Mouse (Mus musculus) CH12.LX (cell line): Measurements from ENCODE around the gene Nsun5. TPM values are rescaled to one million over a fixed set of nuclear protein-coding genes. Genes with fewer than 3 reads are reported as not detected.

Experiments used
- DNase-seq: peaks from one replicate; pipeline ENCODE4 v3.0.0-alpha.2; 2013; ENCODE audit errors: extremely low read depth
- H3K27ac ChIP-seq: 2 replicates; pipeline ENCODE4 v1.5.1; 2012; ENCODE audit warnings: low read depth, mild to moderate bottlenecking, control low read depth, moderate library complexity; ENCODE audit not compliant: insufficient read depth
- H3K27me3 ChIP-seq: replicated peaks from 2 replicates; pipeline ENCODE3; 2012; ENCODE audit warnings: inconsistent platforms
- H3K36me3 ChIP-seq, 2 experiments: replicated peaks in 1 of 2; 2 replicates each; pipeline versions ENCODE3 to v1.6.1; 2012; ENCODE audit warnings: inconsistent platforms in 1 of 2, low read length in 1 of 2, mild to moderate bottlenecking in 1 of 2, mixed read lengths in 1 of 2, moderate library complexity in 1 of 2; ENCODE audit not compliant: control insufficient read depth in 1 of 2, insufficient read depth in 1 of 2
- H3K4me1 ChIP-seq, 2 experiments: 2 replicates each; pipeline ENCODE4 v1.6.1; 2012; ENCODE audit warnings: inconsistent platforms in 1 of 2, moderate library complexity in 1 of 2; ENCODE audit not compliant: insufficient read depth in 2 of 2, control insufficient read depth in 1 of 2
- H3K4me2 ChIP-seq: 2 replicates; pipeline ENCODE4 v1.6.1; 2012; ENCODE audit warnings: low read depth, mild to moderate bottlenecking, control low read depth; ENCODE audit not compliant: poor library complexity, insufficient read depth, severe bottlenecking
- H3K4me3 ChIP-seq, 3 experiments: fragments of 150-350 bp in 1 of 3; sonication (generic) in 1 of 3; replicated peaks in 1 of 3; 2 replicates each; pipeline versions ENCODE3 to v1.5.1; 2011 to 2012; ENCODE audit warnings: low read depth in 2 of 3, low read length in 2 of 3, mild to moderate bottlenecking in 2 of 3, moderate library complexity in 2 of 3, control low read depth in 1 of 3, improper control_type of control experiment in 1 of 3, inconsistent platforms in 1 of 3, mixed read lengths in 1 of 3; ENCODE audit not compliant: poor library complexity in 1 of 3
- H3K79me2 ChIP-seq: replicated peaks from 2 replicates; pipeline ENCODE4 v1.6.1; 2012; ENCODE audit warnings: mild to moderate bottlenecking, moderate library complexity; ENCODE audit not compliant: control insufficient read depth, poor library complexity, insufficient read depth, severe bottlenecking; ENCODE audit errors: extremely low read depth
- H3K9ac ChIP-seq: 2 replicates; pipeline ENCODE4 v1.6.1; 2012; ENCODE audit warnings: low read depth, mild to moderate bottlenecking, control low read depth, moderate library complexity; ENCODE audit not compliant: insufficient read depth
- H3K9me3 ChIP-seq: replicated peaks from 2 replicates; pipeline ENCODE3; 2012; ENCODE audit warnings: low read length, inconsistent platforms, mixed read lengths
- CHD2 ChIP-seq: IDR thresholded peaks from 2 replicates; pipeline ENCODE4 v1.6.1; 2011; ENCODE audit warnings: low read length, improper control_type of control experiment
- E2F4 ChIP-seq: IDR thresholded peaks from 2 replicates; pipeline ENCODE4 v1.6.1; 2011; ENCODE audit warnings: low read depth, low read length, improper control_type of control experiment; ENCODE audit not compliant: insufficient replicate concordance
- EP300 ChIP-seq: IDR thresholded peaks from 2 replicates; pipeline ENCODE4 v1.6.1; 2011; ENCODE audit warnings: low read length, improper control_type of control experiment
- ETS1 ChIP-seq: conservative IDR thresholded peaks from 2 replicates; pipeline ENCODE4 v1.6.1; 2012; ENCODE audit warnings: low read depth, mild to moderate bottlenecking, inconsistent platforms, low read length, improper control_type of control experiment, moderate library complexity
- GABPA ChIP-seq: IDR thresholded peaks from 2 replicates; pipeline ENCODE4 v1.6.1; 2012; ENCODE audit warnings: low read depth, low read length, improper control_type of control experiment, inconsistent platforms; ENCODE audit not compliant: insufficient replicate concordance
- HCFC1 ChIP-seq: IDR thresholded peaks from 2 replicates; pipeline ENCODE4 v1.6.1; 2012; ENCODE audit warnings: low read depth, mild to moderate bottlenecking, inconsistent platforms, low read length, improper control_type of control experiment
- IRF4 ChIP-seq: IDR thresholded peaks from 2 replicates; pipeline ENCODE4 v1.6.1; 2014; ENCODE audit warnings: low read depth, mild to moderate bottlenecking, inconsistent platforms, low read length, improper control_type of control experiment
- JUND ChIP-seq: conservative IDR thresholded peaks from 2 replicates; pipeline ENCODE4 v1.6.1; 2011; ENCODE audit warnings: low read depth, low read length, improper control_type of control experiment
- MAX ChIP-seq: IDR thresholded peaks from 2 replicates; pipeline ENCODE4 v1.6.1; 2011; ENCODE audit warnings: low read length, improper control_type of control experiment
- MAZ ChIP-seq: IDR thresholded peaks from 2 replicates; pipeline ENCODE4 v1.6.1; 2012; ENCODE audit warnings: low read depth, mild to moderate bottlenecking, inconsistent platforms, low read length, improper control_type of control experiment, moderate library complexity
- MEF2A ChIP-seq: IDR thresholded peaks from 2 replicates; pipeline ENCODE4 v1.6.1; 2014; ENCODE audit warnings: low read depth, mild to moderate bottlenecking, inconsistent platforms, low read length, improper control_type of control experiment, borderline replicate concordance
- MYC ChIP-seq: IDR thresholded peaks from 2 replicates; pipeline ENCODE4 v1.6.1; 2011; ENCODE audit warnings: low read depth, mild to moderate bottlenecking, improper control_type of control experiment, low read length
- NELFE ChIP-seq: IDR thresholded peaks from 2 replicates; pipeline ENCODE4 v1.6.1; 2011; ENCODE audit warnings: low read depth, low read length, improper control_type of control experiment
- RAD21 ChIP-seq: IDR thresholded peaks from 2 replicates; pipeline ENCODE4 v1.6.1; 2011; ENCODE audit warnings: low read depth, mild to moderate bottlenecking, low read length, improper control_type of control experiment, moderate library complexity
- SIN3A ChIP-seq: IDR thresholded peaks from 2 replicates; pipeline ENCODE4 v1.6.1; 2012; ENCODE audit warnings: low read length, improper control_type of control experiment, inconsistent platforms
- SMC3 ChIP-seq: IDR thresholded peaks from 2 replicates; pipeline ENCODE4 v1.6.1; 2011; ENCODE audit warnings: low read depth, low read length, improper control_type of control experiment
- TBP ChIP-seq: conservative IDR thresholded peaks from 2 replicates; pipeline ENCODE4 v1.6.1; 2011; ENCODE audit warnings: low read depth, low read length, improper control_type of control experiment
- UBTF ChIP-seq: IDR thresholded peaks from 2 replicates; pipeline ENCODE4 v1.6.1; 2012; ENCODE audit warnings: low read depth, mild to moderate bottlenecking, inconsistent platforms, low read length, improper control_type of control experiment, moderate library complexity
- ZKSCAN1 ChIP-seq: IDR thresholded peaks from 2 replicates; pipeline ENCODE4 v1.6.1; 2012; ENCODE audit warnings: low read depth, inconsistent platforms, low read length, improper control_type of control experiment, borderline replicate concordance
- ZMIZ1 ChIP-seq: IDR thresholded peaks from 2 replicates; pipeline ENCODE4 v1.6.1; 2012; ENCODE audit warnings: low read depth, mild to moderate bottlenecking, inconsistent platforms, low read length, improper control_type of control experiment
- dilution Hi-C: fragments of 300-500 bp; cut with MboI; formaldehyde crosslinking; loops from 2 replicates; pipeline ENCODE4 v1.14.3; 2020; ENCODE audit warnings: low sequenced_read_pairs; ENCODE audit not compliant: extremely low pct_unique_long_range_greater_than_20kb, extremely low pct_ligation_motif_present
- in situ Hi-C: fragments of 300-500 bp; cut with MboI; formaldehyde crosslinking; loops from 3 replicates; pipeline ENCODE4 v1.14.3; 2019; ENCODE audit warnings: low sequenced_read_pairs, low pct_ligation_motif_present, low pct_unique_long_range_greater_than_20kb, mixed read lengths
- polyA plus RNA-seq: library from polyadenylated mRNA; unstranded; fragments of >175 nt; gene quantifications from 2 replicates; pipeline ENCODE4 v1.2.1, GENCODE M21; 2012; ENCODE audit warnings: low read depth; ENCODE audit not compliant: insufficient read length
- total RNA-seq, 2 experiments: library from RNA; depleted of rRNA; stranded (reverse); fragments of 300-350 nt in 1 of 2; fragments of >200 nt in 1 of 2; gene quantifications; 2 replicates each; pipeline ENCODE4 v1.2.3; 2012 to 2014

Gene Nsun5
- total and polyA plus RNA-seq, 3 experiments: 27.6 to 36.6 (median 30.9) TPM

GRCm38 (mm10) chr5:135357556-135357955 is 12.2 kb upstream of the Nsun5 start:
- Histone ChIP-seq H3K79me2 (no peaks in the 10 kb centered on the region), H3K9ac (no peak overlapping the region), H3K4me2 (no peak overlapping the region), H3K27ac (no peak overlapping the region), H3K4me1 (no peaks in the 10 kb centered on the region), H3K36me3 (no peaks in the 10 kb centered on the region), H3K4me3 (no peak overlapping the region), H3K9me3 (peaks cover 4% of the 10 kb centered on the region), H3K27me3 (peaks cover 52% of the 10 kb centered on the region)
- in situ Hi-C loops (no loop called here), dilution Hi-C loops (no loop called here)
- TF ChIP-seq MAX: no peak
- TF ChIP-seq EP300: no peak
- TF ChIP-seq UBTF: no peak
- no peak for DNase-seq

GRCm38 (mm10) chr5:135359772-135360171 is 10.0 kb upstream of the Nsun5 start:
- TF ChIP-seq CHD2 (no peak), E2F4 (no peak), ZMIZ1 (no peak), HCFC1 (no peak), IRF4 (no peak), RAD21 (no peak), TBP (no peak), JUND (no peak), GABPA (no peak), UBTF (no peak), NELFE (no peak), SIN3A (no peak), MYC (no peak), SMC3 (no peak), MEF2A (no peak), MAZ (no peak), ZKSCAN1 (no peak), ETS1 (no peak)
- Histone ChIP-seq H3K4me3 (no peak overlapping the region), H3K9ac (no peak overlapping the region), H3K79me2 (no peaks in the 10 kb centered on the region), H3K27me3 (peaks cover 46% of the 10 kb centered on the region), H3K4me2 (no peak overlapping the region), H3K36me3 (no peaks in the 10 kb centered on the region), H3K27ac (no peak overlapping the region), H3K9me3 (peaks cover 4% of the 10 kb centered on the region), H3K4me1 (no peaks in the 10 kb centered on the region)
- no peak for DNase-seq
- dilution Hi-C loops: no loop called here
- in situ Hi-C loops: no loop called here
